Mouse (Mus musculus) G1E (cell line): ENCODE data around the gene Ciapin1. TPM values are rescaled to one million over a fixed set of nuclear protein-coding genes. Genes with fewer than 3 reads are reported as not detected.
"Not testable (repeated sequence)": the region's sequence is repeated elsewhere in the genome, so short reads cannot be mapped to it uniquely, and the experiment has no call there.

Experiments used
- ATAC-seq: 2 replicates; pipeline ENCODE4 v1.8.0; 2016; ENCODE audit warnings: mild to moderate bottlenecking; ENCODE audit not compliant: insufficient number of reproducible peaks, poor library complexity, low FRiP score, severe bottlenecking; ENCODE audit errors: extremely low read depth
- DNase-seq: peaks from one replicate; pipeline ENCODE4 v3.0.0; 2012; ENCODE audit warnings: low spot score
- H3K27me3 ChIP-seq: 2 replicates; pipeline ENCODE4 v1.6.1; 2012; ENCODE audit warnings: mild to moderate bottlenecking, low read length, inconsistent platforms; ENCODE audit not compliant: insufficient read depth
- H3K36me3 ChIP-seq: replicated peaks from 2 replicates; pipeline ENCODE3; 2012; ENCODE audit warnings: mild to moderate bottlenecking, inconsistent platforms
- H3K4me1 ChIP-seq: 2 replicates; pipeline ENCODE4 v1.6.1; 2012; ENCODE audit warnings: low read depth, low read length, inconsistent platforms, mixed read lengths; ENCODE audit not compliant: insufficient read depth
- H3K4me3 ChIP-seq: 2 replicates; pipeline ENCODE4 v1.5.1; 2012; ENCODE audit warnings: low read depth, mild to moderate bottlenecking, inconsistent platforms, low read length, moderate library complexity, mixed read lengths
- H3K9me3 ChIP-seq: replicated peaks from 2 replicates; pipeline ENCODE4 v1.6.1; 2012; ENCODE audit warnings: inconsistent platforms
- CTCF ChIP-seq: IDR thresholded peaks from 2 replicates; pipeline ENCODE4 v1.5.1; 2012; ENCODE audit warnings: low read depth, low read length, inconsistent platforms, mixed read lengths
- GATA1 ChIP-seq: IDR thresholded peaks from 2 replicates; pipeline ENCODE4 v1.6.1; 2012; ENCODE audit warnings: borderline replicate concordance, low read length, inconsistent platforms, mixed read lengths
- GATA2 ChIP-seq: IDR thresholded peaks from 2 replicates; pipeline ENCODE4 v1.6.1; 2012; ENCODE audit warnings: low read depth, low read length, inconsistent platforms, borderline replicate concordance
- POLR2AphosphoS5 ChIP-seq: IDR thresholded peaks from 2 replicates; pipeline ENCODE4 v1.6.1; 2012; ENCODE audit warnings: low read depth, low read length, inconsistent platforms; ENCODE audit not compliant: insufficient replicate concordance
- TAL1 ChIP-seq: conservative IDR thresholded peaks from 2 replicates; pipeline ENCODE4 v1.6.1; 2012; ENCODE audit warnings: low read depth, low read length, inconsistent platforms, mixed read lengths
- polyA plus RNA-seq: library from polyadenylated mRNA; stranded (reverse); fragments of >175 nt; gene quantifications from 2 replicates; pipeline ENCODE4 v1.2.3, GENCODE M21; 2012
- total RNA-seq, 2 experiments: library from RNA; stranded (forward) in 1 of 2; stranded (reverse) in 1 of 2; fragments of 200-1000 nt in 1 of 2; fragments of >200 nt in 1 of 2; fragmentation: Nextera tagmentation in 1 of 2; gene quantifications; 2 replicates each; pipeline ENCODE4 v1.2.3; 2014 to 2017

Ciapin1 gene
- total and polyA plus RNA-seq, 3 experiments = 54.0 to 629 (median 75.9) TPM

GRCm38 (mm10) chr8:94861352-94861910 lies 23.3 kb upstream of the Ciapin1 start:
- H3K36me3 ChIP-seq = peaks cover 75% of the 10 kb centered on the region
- TF ChIP-seq CTCF (peak; percentile 84), GATA1 (no peak)
- H3K9me3 ChIP-seq = no peaks in the 10 kb centered on the region
- DNase-seq (peak; percentile 67), ATAC-seq (peak; percentile 55; the same call in 1 of the 2 replicates)
- H3K4me3 ChIP-seq = no peak overlapping the region
- no peaks in the 10 kb centered on the region; the same call in 1 of the 2 replicates for H3K27me3 ChIP-seq
- peaks cover 84% of the 10 kb centered on the region for H3K4me1 ChIP-seq

GRCm38 (mm10) chr8:94857346-94858173 lies 19.4 kb upstream of the Ciapin1 start, which contains the start of gene Polr2c:
Gene Polr2c, plus strand, starts transcription at chr8:94857450.
- no peaks in the 10 kb centered on the region for H3K9me3 ChIP-seq
- H3K27me3 ChIP-seq = no peaks in the 10 kb centered on the region
- H3K4me3 ChIP-seq = peak within 1 kb of the TSS; percentile 93
- H3K36me3 ChIP-seq = peaks cover 73% of the 10 kb centered on the region
- TF ChIP-seq TAL1 = no peak
- TF ChIP-seq CTCF = peak; percentile 57
- H3K4me1 ChIP-seq = peaks cover 45% of the 10 kb centered on the region
- ATAC-seq (peak; percentile 61; the same call in 1 of the 2 replicates), DNase-seq (peak; percentile 71)

- H3K9me3 ChIP-seq = no peaks in the 10 kb centered on the region
- DNase-seq = no peak
- no peaks in the 10 kb centered on the region for H3K27me3 ChIP-seq
- peaks cover 73% of the 10 kb centered on the region for H3K36me3 ChIP-seq
- peak overlapping the region; percentile 93 for H3K4me3 ChIP-seq
- H3K4me1 ChIP-seq = peaks cover 39% of the 10 kb centered on the region
- TF ChIP-seq CTCF (no peak), GATA1 (no peak), GATA2 (no peak), TAL1 (no peak), POLR2AphosphoS5 (no peak)
- ATAC-seq = no peak
Observed at GRCm38 (mm10) chr8:94857011-94857345, 18.8 kb upstream of the Ciapin1 start.

GRCm38 (mm10) chr8:94854761-94855160 lies 16.6 kb upstream of the Ciapin1 start:
- peaks cover 71% of the 10 kb centered on the region for H3K36me3 ChIP-seq

GRCm38 (mm10) chr8:94850049-94850448 lies 11.9 kb upstream of the Ciapin1 start:
- no peaks in the 10 kb centered on the region for H3K27me3 ChIP-seq
- DNase-seq (no peak), ATAC-seq (no peak)
- no peaks in the 10 kb centered on the region for H3K9me3 ChIP-seq
- TF ChIP-seq GATA2 (no peak), POLR2AphosphoS5 (no peak), TAL1 (no peak), CTCF (no peak), GATA1 (no peak)
- H3K4me3 ChIP-seq = no peak overlapping the region
- peaks cover 97% of the 10 kb centered on the region for H3K36me3 ChIP-seq
- no peaks in the 10 kb centered on the region for H3K4me1 ChIP-seq

More at GRCm38 (mm10) chr8:94854761-94855160, 16.6 kb upstream of the Ciapin1 start:
- not testable (repeated sequence) for ATAC-seq, H3K27me3 ChIP-seq, DNase-seq, H3K4me3 ChIP-seq, H3K9me3 ChIP-seq
- peaks cover 21% of the 10 kb centered on the region for H3K4me1 ChIP-seq

- Histone ChIP-seq H3K27me3 (no peaks in the 10 kb centered on the region), H3K9me3 (no peaks in the 10 kb centered on the region), H3K4me3 (no peak overlapping the region), H3K36me3 (peaks cover 59% of the 10 kb centered on the region), H3K4me1 (peaks cover 20% of the 10 kb centered on the region)
- DNase-seq (no peak), ATAC-seq (no peak)
- no peak for TF ChIP-seq POLR2AphosphoS5
- TF ChIP-seq GATA1 = no peak
- TF ChIP-seq TAL1 = no peak
- TF ChIP-seq CTCF = no peak
- no peak for TF ChIP-seq GATA2
Observed at GRCm38 (mm10) chr8:94841183-94841582, 3.0 kb upstream of the Ciapin1 start.
